Mouse (Mus musculus): ENCODE measurements at regions not wholly inside any gene's neighbourhood (a gene's known extent, or its start where the extent isn't known, plus 50 kb on each side); places are given as distances from the start of the nearest gene placed in this dataset.
"Not testable (repeated sequence)": the region's sequence is repeated elsewhere in the genome, so short reads cannot be mapped to it uniquely, and the experiment has no call there.

DNA sequence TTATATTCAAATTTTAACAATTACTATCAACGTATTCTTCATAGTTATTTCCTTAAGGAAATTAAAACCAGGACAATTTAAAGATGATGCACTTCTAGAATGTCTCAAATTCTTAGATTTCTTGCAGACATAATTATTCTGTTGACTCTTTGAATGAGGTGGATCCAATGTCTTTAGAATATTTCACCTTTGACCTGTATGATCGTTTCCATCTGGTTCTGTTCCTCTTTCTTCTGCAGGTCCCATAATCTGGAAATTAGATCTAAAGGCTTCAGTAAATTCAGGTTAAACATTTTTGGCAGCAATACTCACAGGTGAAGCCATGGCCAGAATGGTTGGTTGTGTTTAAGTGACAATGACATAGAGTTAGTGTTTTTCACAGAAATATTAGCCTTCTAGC is 982.4 kb downstream of the Car8 start:
- H3K9me3 ChIP-seq (replicated peaks; ENCODE audit: control insufficient read depth, low read length): no peaks in the 10 kb centered on the region
- no peaks in the 10 kb centered on the region for H3K4me1 ChIP-seq (ENCODE audit: control insufficient read depth, low read depth, low read length)
- H3K4me3 ChIP-seq (ENCODE audit: low read depth, low read length): no peak overlapping the region
- no peak overlapping the region for H3K9ac ChIP-seq (ENCODE audit: low read depth, low read length)
- no peaks in the 10 kb centered on the region for H3K27me3 ChIP-seq (ENCODE audit: control insufficient read depth, insufficient read depth, low read depth, low read length)
- 55% methylated on average over 2 of the region's 2 CpGs for WGBS (ENCODE audit: insufficient replicate concordance)
- no peak overlapping the region for H3K4me2 ChIP-seq (ENCODE audit: low read depth, low read length)
- H3K36me3 ChIP-seq (ENCODE audit: control insufficient read depth, insufficient read depth): no peaks in the 10 kb centered on the region
- H3K27ac ChIP-seq (ENCODE audit: low read length): no peak overlapping the region
- ATAC-seq (ENCODE audit: low read depth): no peak

DNA sequence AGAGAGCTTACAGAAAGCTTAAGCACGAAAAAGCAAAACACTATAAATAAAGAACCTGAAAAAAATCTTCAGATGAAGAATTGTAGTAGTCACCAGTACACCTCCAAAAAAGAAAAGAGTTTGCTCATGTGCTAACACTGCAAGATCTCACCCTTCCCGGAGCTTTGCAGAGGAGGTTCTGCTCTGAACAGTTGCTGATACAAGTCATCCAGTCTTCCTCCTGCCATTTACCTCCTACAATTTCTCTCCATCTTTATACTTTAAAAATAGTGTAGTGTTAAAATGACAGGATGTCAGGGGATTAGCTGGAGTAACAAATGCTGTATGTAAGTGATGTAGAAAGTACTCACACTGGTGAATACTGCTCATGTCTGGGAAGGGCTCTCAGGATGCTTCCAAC is 985.2 kb downstream of the Car8 start:
- Histone ChIP-seq H3K4me3 (ENCODE audit: low read depth, low read length) (no peak overlapping the region), H3K4me2 (ENCODE audit: low read depth, low read length) (no peak overlapping the region), H3K27ac (ENCODE audit: low read length) (no peak overlapping the region), H3K9ac (ENCODE audit: low read depth, low read length) (no peak overlapping the region), H3K9me3 (replicated peaks; ENCODE audit: control insufficient read depth, low read length) (no peaks in the 10 kb centered on the region), H3K36me3 (ENCODE audit: control insufficient read depth, insufficient read depth) (no peaks in the 10 kb centered on the region), H3K27me3 (ENCODE audit: control insufficient read depth, insufficient read depth, low read depth, low read length) (no peaks in the 10 kb centered on the region), H3K4me1 (ENCODE audit: control insufficient read depth, low read depth, low read length) (no peaks in the 10 kb centered on the region)
- WGBS (ENCODE audit: insufficient replicate concordance): 46% methylated on average over 2 of the region's 2 CpGs
- no peak for ATAC-seq (ENCODE audit: low read depth)

DNA sequence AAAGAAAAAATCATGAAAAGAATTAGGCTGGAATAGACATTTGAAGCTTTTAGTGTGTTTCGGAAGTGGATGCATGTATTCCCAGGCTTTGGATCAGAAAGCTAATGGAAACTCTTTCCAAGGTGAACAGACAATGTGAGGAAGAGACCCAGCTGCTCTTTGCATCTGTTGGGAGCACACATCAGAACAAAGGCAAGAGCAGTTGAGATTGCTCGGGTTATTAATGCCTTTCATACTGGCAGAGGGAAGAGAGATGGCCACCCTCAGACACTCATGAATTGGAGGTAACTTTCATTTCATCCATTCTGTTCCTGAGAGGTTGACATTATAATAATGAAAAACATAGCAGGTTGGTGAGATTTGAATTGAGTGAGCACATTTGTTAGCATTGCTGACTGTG is 987.2 kb downstream of the Car8 start:
- no peak overlapping the region for H3K4me2 ChIP-seq (ENCODE audit: low read depth, low read length)
- 70% methylated on average over 2 of the region's 2 CpGs for WGBS (ENCODE audit: insufficient replicate concordance)
- no peaks in the 10 kb centered on the region for H3K27me3 ChIP-seq (ENCODE audit: control insufficient read depth, insufficient read depth, low read depth, low read length)
- H3K4me1 ChIP-seq (ENCODE audit: control insufficient read depth, low read depth, low read length): no peaks in the 10 kb centered on the region
- no peak for ATAC-seq (ENCODE audit: low read depth)
- H3K4me3 ChIP-seq (ENCODE audit: low read depth, low read length): no peak overlapping the region
- no peak overlapping the region for H3K9ac ChIP-seq (ENCODE audit: low read depth, low read length)
- H3K36me3 ChIP-seq (ENCODE audit: control insufficient read depth, insufficient read depth): no peaks in the 10 kb centered on the region
- no peak overlapping the region for H3K27ac ChIP-seq (ENCODE audit: low read length)
- no peaks in the 10 kb centered on the region for H3K9me3 ChIP-seq (replicated peaks; ENCODE audit: control insufficient read depth, low read length)

DNA sequence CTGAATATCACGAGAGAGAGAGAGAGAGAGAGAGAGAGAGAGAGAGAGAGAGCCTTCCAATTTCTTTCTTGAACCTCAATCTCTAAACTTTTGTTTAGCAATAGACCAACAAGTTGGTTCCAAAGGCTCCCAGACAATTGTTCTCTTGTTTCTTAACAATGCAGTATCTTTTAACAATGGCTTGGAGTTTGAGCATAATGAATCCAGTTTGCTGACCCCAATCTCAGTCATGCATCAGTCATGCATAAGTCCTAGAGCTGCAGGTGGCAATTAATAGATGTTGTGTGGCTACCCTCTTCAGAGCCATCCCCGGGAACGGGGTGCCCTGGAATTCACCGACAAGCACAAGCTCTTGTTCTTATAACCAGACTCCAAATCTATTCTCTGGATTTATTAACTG is 991.0 kb downstream of the Car8 start:
- no peak overlapping the region for H3K27ac ChIP-seq (ENCODE audit: low read length)
- no peaks in the 10 kb centered on the region for H3K27me3 ChIP-seq (ENCODE audit: control insufficient read depth, insufficient read depth, low read depth, low read length)
- 65% methylated on average over 4 of the region's 4 CpGs for WGBS (ENCODE audit: insufficient replicate concordance)
- no peak overlapping the region for H3K4me2 ChIP-seq (ENCODE audit: low read depth, low read length)
- no peak overlapping the region for H3K9ac ChIP-seq (ENCODE audit: low read depth, low read length)
- no peaks in the 10 kb centered on the region for H3K9me3 ChIP-seq (replicated peaks; ENCODE audit: control insufficient read depth, low read length)
- no peak for ATAC-seq (ENCODE audit: low read depth)
- no peaks in the 10 kb centered on the region for H3K4me1 ChIP-seq (ENCODE audit: control insufficient read depth, low read depth, low read length)
- no peaks in the 10 kb centered on the region for H3K36me3 ChIP-seq (ENCODE audit: control insufficient read depth, insufficient read depth)
- no peak overlapping the region for H3K4me3 ChIP-seq (ENCODE audit: low read depth, low read length)

DNA sequence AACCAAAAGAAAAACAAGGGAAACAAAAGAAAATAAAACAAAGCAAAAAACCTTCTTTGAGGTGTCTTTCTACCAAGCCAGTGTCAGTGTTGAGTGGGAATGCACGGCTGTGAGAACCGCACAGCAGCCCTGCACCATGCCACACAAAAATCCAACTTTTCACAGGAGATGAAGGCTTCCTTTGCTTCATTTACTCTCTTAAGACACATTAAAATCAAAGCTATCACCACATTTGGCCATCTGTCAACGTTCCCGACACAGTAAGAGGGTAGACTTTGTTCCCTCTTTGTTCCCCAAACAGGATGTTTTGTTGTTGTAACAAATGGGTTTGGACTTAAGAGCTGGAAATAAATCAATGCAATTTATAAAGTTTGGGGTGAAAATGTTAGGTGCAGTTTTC is 991.6 kb downstream of the Car8 start:
- Histone ChIP-seq H3K4me1 (ENCODE audit: control insufficient read depth, low read depth, low read length) (no peaks in the 10 kb centered on the region), H3K27ac (ENCODE audit: low read length) (no peak overlapping the region), H3K9ac (ENCODE audit: low read depth, low read length) (no peak overlapping the region), H3K4me2 (ENCODE audit: low read depth, low read length) (no peak overlapping the region), H3K4me3 (ENCODE audit: low read depth, low read length) (no peak overlapping the region), H3K27me3 (ENCODE audit: control insufficient read depth, insufficient read depth, low read depth, low read length) (no peaks in the 10 kb centered on the region), H3K9me3 (replicated peaks; ENCODE audit: control insufficient read depth, low read length) (no peaks in the 10 kb centered on the region), H3K36me3 (ENCODE audit: control insufficient read depth, insufficient read depth) (no peaks in the 10 kb centered on the region)
- 68% methylated on average over 4 of the region's 4 CpGs for WGBS (ENCODE audit: insufficient replicate concordance)
- ATAC-seq (ENCODE audit: low read depth): no peak

DNA sequence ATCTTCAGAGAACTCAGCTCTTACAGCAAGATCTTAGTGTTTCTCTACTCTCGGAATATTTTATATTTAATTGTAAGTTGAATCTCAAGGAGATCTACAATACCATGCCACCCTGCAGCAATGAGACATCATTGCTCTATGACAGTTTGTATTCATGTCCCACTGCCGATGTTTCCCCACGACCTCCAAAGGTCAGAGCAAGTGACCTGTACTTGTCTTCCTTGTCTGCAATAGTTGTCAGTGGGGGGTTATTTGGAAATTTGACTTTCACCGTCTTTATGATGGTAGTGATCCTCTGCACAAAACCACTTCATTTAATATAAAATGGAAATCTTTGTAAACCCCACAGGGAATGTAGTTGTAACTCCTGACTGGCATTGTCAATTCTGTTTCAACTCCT is 992.0 kb downstream of the Car8 start:
- Histone ChIP-seq H3K9ac (ENCODE audit: low read depth, low read length) (no peak overlapping the region), H3K27me3 (ENCODE audit: control insufficient read depth, insufficient read depth, low read depth, low read length) (no peaks in the 10 kb centered on the region), H3K27ac (ENCODE audit: low read length) (no peak overlapping the region), H3K4me2 (ENCODE audit: low read depth, low read length) (no peak overlapping the region), H3K4me3 (ENCODE audit: low read depth, low read length) (no peak overlapping the region), H3K36me3 (ENCODE audit: control insufficient read depth, insufficient read depth) (no peaks in the 10 kb centered on the region), H3K4me1 (ENCODE audit: control insufficient read depth, low read depth, low read length) (no peaks in the 10 kb centered on the region), H3K9me3 (replicated peaks; ENCODE audit: control insufficient read depth, low read length) (no peaks in the 10 kb centered on the region)
- ATAC-seq (ENCODE audit: low read depth): no peak
- WGBS (ENCODE audit: insufficient replicate concordance): 65% methylated on average over 4 of the region's 4 CpGs

DNA sequence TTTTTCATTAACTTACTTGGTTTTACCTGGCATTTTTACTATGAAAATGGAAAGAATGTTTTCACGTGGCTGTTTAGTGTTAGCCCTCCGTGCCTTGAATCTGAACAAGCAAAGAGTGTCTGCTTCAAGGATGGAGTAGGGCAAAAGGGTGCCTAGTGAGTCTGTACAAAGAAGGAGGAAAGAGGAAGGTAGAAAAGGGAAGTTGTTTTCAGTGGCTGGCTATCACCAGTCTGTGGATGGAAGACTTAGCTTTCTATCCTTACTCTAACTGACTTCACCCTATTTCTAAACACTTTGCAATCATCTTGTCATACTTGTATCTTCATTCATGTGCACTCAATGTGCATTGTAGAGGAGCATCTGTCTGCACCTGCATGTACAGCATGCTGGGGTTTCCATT is 993.2 kb downstream of the Car8 start:
- H3K4me1 ChIP-seq (ENCODE audit: control insufficient read depth, low read depth, low read length): no peaks in the 10 kb centered on the region
- H3K36me3 ChIP-seq (ENCODE audit: control insufficient read depth, insufficient read depth): no peaks in the 10 kb centered on the region
- 32% methylated on average over 2 of the region's 2 CpGs for WGBS (ENCODE audit: insufficient replicate concordance)
- ATAC-seq (ENCODE audit: low read depth): no peak
- no peak overlapping the region for H3K9ac ChIP-seq (ENCODE audit: low read depth, low read length)
- no peaks in the 10 kb centered on the region for H3K9me3 ChIP-seq (replicated peaks; ENCODE audit: control insufficient read depth, low read length)
- no peak overlapping the region for H3K27ac ChIP-seq (ENCODE audit: low read length)
- H3K4me2 ChIP-seq (ENCODE audit: low read depth, low read length): no peak overlapping the region
- no peaks in the 10 kb centered on the region for H3K27me3 ChIP-seq (ENCODE audit: control insufficient read depth, insufficient read depth, low read depth, low read length)
- no peak overlapping the region for H3K4me3 ChIP-seq (ENCODE audit: low read depth, low read length)

DNA sequence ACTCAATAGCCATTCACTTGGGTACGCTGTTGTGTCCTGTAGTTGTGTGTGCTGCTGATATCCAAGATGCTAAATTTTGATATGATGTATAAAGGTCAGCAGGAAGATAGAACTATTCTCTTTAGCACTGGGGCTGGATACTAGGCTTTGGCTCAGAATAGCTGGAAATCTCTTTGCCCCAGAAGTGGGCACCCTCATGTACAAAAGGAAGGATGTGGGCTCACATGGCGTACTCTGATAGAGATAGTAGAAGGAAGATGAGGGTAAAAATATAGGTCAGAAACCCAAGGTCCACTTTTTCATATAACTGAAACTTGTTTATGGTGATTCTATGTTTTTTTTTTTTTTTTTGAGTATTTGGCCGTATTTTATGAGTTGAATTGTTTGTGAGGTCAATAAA is 1001.0 kb downstream of the Car8 start:
- Histone ChIP-seq H3K36me3 (ENCODE audit: control insufficient read depth, insufficient read depth) (no peaks in the 10 kb centered on the region), H3K27ac (ENCODE audit: low read length) (no peak overlapping the region), H3K27me3 (ENCODE audit: control insufficient read depth, insufficient read depth, low read depth, low read length) (no peaks in the 10 kb centered on the region), H3K4me1 (ENCODE audit: control insufficient read depth, low read depth, low read length) (no peaks in the 10 kb centered on the region), H3K9ac (ENCODE audit: low read depth, low read length) (no peak overlapping the region), H3K4me2 (ENCODE audit: low read depth, low read length) (no peak overlapping the region), H3K4me3 (ENCODE audit: low read depth, low read length) (no peak overlapping the region), H3K9me3 (replicated peaks; ENCODE audit: control insufficient read depth, low read length) (no peaks in the 10 kb centered on the region)
- ATAC-seq (ENCODE audit: low read depth): no peak
- WGBS (ENCODE audit: insufficient replicate concordance): 22% methylated on average over 3 of the region's 3 CpGs

DNA sequence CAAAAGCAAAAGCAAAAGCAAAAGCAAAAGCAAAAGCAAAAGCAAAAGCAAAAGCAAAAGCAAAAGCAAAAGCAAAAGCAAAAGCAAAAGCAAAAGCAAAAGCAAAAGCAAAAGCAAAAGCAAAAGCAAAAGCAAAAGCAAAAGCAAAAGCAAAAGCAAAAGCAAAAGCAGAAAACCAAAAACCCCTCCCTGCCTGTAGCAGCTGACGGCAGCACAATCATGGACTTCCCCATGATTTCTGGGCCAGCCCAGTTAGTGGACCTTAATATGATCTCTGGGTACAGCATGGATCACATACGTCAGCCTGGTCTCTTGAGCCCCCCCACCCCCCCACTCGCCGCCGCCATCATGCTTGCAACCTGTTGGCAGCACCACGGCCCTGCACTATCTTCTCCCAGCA is 1004.3 kb downstream of the Car8 start:
- not testable (repeated sequence) for H3K9me3 ChIP-seq (replicated peaks; ENCODE audit: control insufficient read depth, low read length); H3K4me3 ChIP-seq (ENCODE audit: low read depth, low read length); H3K27ac ChIP-seq (ENCODE audit: low read length); H3K4me2 ChIP-seq (ENCODE audit: low read depth, low read length); H3K9ac ChIP-seq (ENCODE audit: low read depth, low read length); H3K4me1 ChIP-seq (ENCODE audit: control insufficient read depth, low read depth, low read length); H3K27me3 ChIP-seq (ENCODE audit: control insufficient read depth, insufficient read depth, low read depth, low read length); H3K36me3 ChIP-seq (ENCODE audit: control insufficient read depth, insufficient read depth); ATAC-seq (ENCODE audit: low read depth)
- 73% methylated on average over 6 of the region's 6 CpGs for WGBS (ENCODE audit: insufficient replicate concordance)

DNA sequence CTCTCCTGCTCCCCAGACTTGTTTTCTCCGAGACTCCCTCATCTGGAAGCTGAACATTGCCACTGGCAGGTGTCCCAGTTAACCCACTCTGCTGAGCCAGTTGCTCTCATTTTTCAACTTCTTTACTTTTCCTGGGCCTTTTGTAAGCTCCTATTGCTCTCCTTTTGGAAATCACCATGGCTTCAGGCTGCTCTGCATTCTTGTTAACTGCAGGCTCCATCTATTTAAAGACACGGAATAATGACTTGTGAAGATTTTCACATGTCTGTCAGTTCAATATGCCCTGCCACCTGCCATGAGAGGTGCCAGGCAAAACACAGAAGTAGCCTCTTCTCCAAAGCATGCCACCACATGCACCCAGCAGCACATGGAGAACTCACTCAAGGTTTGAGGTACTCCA is 1009.9 kb downstream of the Car8 start:
- Histone ChIP-seq H3K4me2 (ENCODE audit: low read depth, low read length) (no peak overlapping the region), H3K27me3 (ENCODE audit: control insufficient read depth, insufficient read depth, low read depth, low read length) (no peaks in the 10 kb centered on the region), H3K27ac (ENCODE audit: low read length) (no peak overlapping the region), H3K9ac (ENCODE audit: low read depth, low read length) (no peak overlapping the region), H3K36me3 (ENCODE audit: control insufficient read depth, insufficient read depth) (no peaks in the 10 kb centered on the region), H3K4me3 (ENCODE audit: low read depth, low read length) (no peak overlapping the region), H3K9me3 (replicated peaks; ENCODE audit: control insufficient read depth, low read length) (no peaks in the 10 kb centered on the region), H3K4me1 (ENCODE audit: control insufficient read depth, low read depth, low read length) (no peaks in the 10 kb centered on the region)
- no peak for ATAC-seq (ENCODE audit: low read depth)
- 50% methylated on average over 2 of the region's 2 CpGs for WGBS (ENCODE audit: insufficient replicate concordance)

Measured in liver, embryonic 16.5 days (tissue).